Mouse (Mus musculus): Measurements from ENCODE around the gene Btbd35f9. TPM values are rescaled to one million over a fixed set of nuclear protein-coding genes. Genes with fewer than 3 reads are reported as not detected.
"Not testable (repeated sequence)": the region's sequence is repeated elsewhere in the genome, so short reads cannot be mapped to it uniquely, and the experiment has no call there.

The Btbd35f9 gene
- polyA plus RNA-seq (2015; fragmentation: Nextera tagmentation; extraction: Ambion mirVana), result not detected in 2 replicates

- WGBS, result no CpG with 5 or more reads among the region's 5 CpGs
- not testable (repeated sequence) for H3K9me3 ChIP-seq; H3K36me3 ChIP-seq; H3K4me3 ChIP-seq; H3K4me1 ChIP-seq; H3K9ac ChIP-seq; H3K27ac ChIP-seq; ATAC-seq (ENCODE audit: insufficient number of reproducible peaks, low FRiP score, low TSS enrichment, low read depth); H3K4me2 ChIP-seq; H3K27me3 ChIP-seq
Observed at GRCm38 (mm10) chrX:34161399-34161798, at the start of gene Btbd35f9. TSS of gene Btbd35f9 (minus strand) at chrX:34161499.

Other genes with a start within 250 kb of the Btbd35f9 start
- not detected in 2 replicates for gene Btbd35f6, start 205.0 kb downstream of the Btbd35f9 start, polyA plus RNA-seq (2015; fragmentation: Nextera tagmentation; extraction: Ambion mirVana)
- not detected in 2 replicates for gene Gm21870, start 174.7 kb downstream of the Btbd35f9 start, polyA plus RNA-seq (2015; fragmentation: Nextera tagmentation; extraction: Ambion mirVana)
- not detected in 2 replicates for gene Spin2g, start 77.2 kb upstream of the Btbd35f9 start, polyA plus RNA-seq (2015; fragmentation: Nextera tagmentation; extraction: Ambion mirVana)

Data from limb, embryonic 15.5 days (tissue).